Mouse (Mus musculus) testis, postnatal 14 days (tissue): ENCODE results near the gene Abi3bp.

Experiments
- DNase-seq: peaks from one replicate; pipeline ENCODE4 v3.0.0; 2021; ENCODE audit warnings: low spot score

The Abi3bp gene

GRCm38 (mm10) chr16:56503941-56504340 lies 26.3 kb downstream of the Abi3bp start:
- no peak for DNase-seq

GRCm38 (mm10) chr16:56518024-56518423 lies 40.3 kb downstream of the Abi3bp start:
- DNase-seq = no peak

GRCm38 (mm10) chr16:56524359-56524758 lies 46.7 kb downstream of the Abi3bp start:
- DNase-seq = no peak

- no peak for DNase-seq
These were observed 48.8 kb downstream of the Abi3bp start for GRCm38 (mm10) chr16:56526482-56526881.

- DNase-seq = no peak
These were observed 50.5 kb downstream of the Abi3bp start for GRCm38 (mm10) chr16:56528079-56528688.

GRCm38 (mm10) chr16:56579536-56579935 lies 101.9 kb downstream of the Abi3bp start:
- no peak for DNase-seq

GRCm38 (mm10) chr16:56593581-56593980 lies 115.9 kb downstream of the Abi3bp start:
- no peak for DNase-seq

- no peak for DNase-seq
These were observed 117.2 kb downstream of the Abi3bp start for GRCm38 (mm10) chr16:56594866-56595265.

GRCm38 (mm10) chr16:56598427-56598826 lies 120.7 kb downstream of the Abi3bp start:
- DNase-seq = no peak

- no peak for DNase-seq
These were observed 124.7 kb downstream of the Abi3bp start for GRCm38 (mm10) chr16:56602394-56602793.

- DNase-seq = peak; percentile 9
These were observed 132.9 kb downstream of the Abi3bp start for GRCm38 (mm10) chr16:56610572-56610971.

GRCm38 (mm10) chr16:56611096-56611867 lies 133.6 kb downstream of the Abi3bp start:
- peak; percentile 30 for DNase-seq

- DNase-seq = no peak
These were observed 160.9 kb downstream of the Abi3bp start for GRCm38 (mm10) chr16:56638544-56638943.

GRCm38 (mm10) chr16:56645251-56645650 lies 167.6 kb downstream of the Abi3bp start:
- DNase-seq = no peak

- DNase-seq = no peak
These were observed 168.9 kb downstream of the Abi3bp start for GRCm38 (mm10) chr16:56646382-56647172.

GRCm38 (mm10) chr16:56655193-56655910 lies 177.7 kb downstream of the Abi3bp start:
- no peak for DNase-seq

GRCm38 (mm10) chr16:56658866-56659265 lies 181.2 kb downstream of the Abi3bp start:
- no peak for DNase-seq

- DNase-seq = no peak
These were observed 191.8 kb downstream of the Abi3bp start for GRCm38 (mm10) chr16:56669520-56669919.

GRCm38 (mm10) chr16:56670941-56671340 lies 193.3 kb downstream of the Abi3bp start:
- no peak for DNase-seq

- no peak for DNase-seq
These were observed 195.7 kb downstream of the Abi3bp start for GRCm38 (mm10) chr16:56673420-56673819.

GRCm38 (mm10) chr16:56677146-56677545 lies 199.5 kb downstream of the Abi3bp start:
- DNase-seq = no peak

- DNase-seq = no peak
These were observed 203.4 kb downstream of the Abi3bp start for GRCm38 (mm10) chr16:56681010-56681645.
